Mouse (Mus musculus) CH12.LX (cell line): Measurements from ENCODE around the gene B3gnt5.
A peak's percentile ranks its signal among the peaks of the same experiment; 100 is the strongest.

Source experiments
- BHLHE40 ChIP-seq: IDR thresholded peaks from 2 replicates; pipeline ENCODE4 v1.6.1; 2011; ENCODE audit warnings: mild to moderate bottlenecking, low read depth, low read length, improper control_type of control experiment
- CTCF ChIP-seq, 2 experiments: IDR thresholded peaks in 1 of 2; conservative IDR thresholded peaks in 1 of 2; 2 replicates each; pipeline ENCODE4 v1.5.1; 2011 to 2012; ENCODE audit warnings: low read depth in 2 of 2, low read length in 2 of 2, improper control_type of control experiment in 1 of 2, inconsistent platforms in 1 of 2, mild to moderate bottlenecking in 1 of 2, moderate library complexity in 1 of 2
- E2F4 ChIP-seq: IDR thresholded peaks from 2 replicates; pipeline ENCODE4 v1.6.1; 2011; ENCODE audit warnings: low read depth, low read length, improper control_type of control experiment; ENCODE audit not compliant: insufficient replicate concordance
- EP300 ChIP-seq: IDR thresholded peaks from 2 replicates; pipeline ENCODE4 v1.6.1; 2011; ENCODE audit warnings: low read length, improper control_type of control experiment
- KAT2A ChIP-seq: IDR thresholded peaks from 2 replicates; pipeline ENCODE4 v1.6.1; 2012; ENCODE audit warnings: low read length, improper control_type of control experiment, inconsistent platforms; ENCODE audit not compliant: insufficient replicate concordance
- MAX ChIP-seq: IDR thresholded peaks from 2 replicates; pipeline ENCODE4 v1.6.1; 2011; ENCODE audit warnings: low read length, improper control_type of control experiment
- MXI1 ChIP-seq: IDR thresholded peaks from 2 replicates; pipeline ENCODE4 v1.6.1; 2011; ENCODE audit warnings: mild to moderate bottlenecking, low read depth, low read length, improper control_type of control experiment
- NELFE ChIP-seq: IDR thresholded peaks from 2 replicates; pipeline ENCODE4 v1.6.1; 2011; ENCODE audit warnings: low read depth, low read length, improper control_type of control experiment
- POLR2A ChIP-seq: IDR thresholded peaks from 2 replicates; pipeline ENCODE4 v1.6.1; 2011; ENCODE audit warnings: low read depth, mild to moderate bottlenecking, improper control_type of control experiment, low read length
- RCOR1 ChIP-seq: conservative IDR thresholded peaks from 2 replicates; pipeline ENCODE4 v1.6.1; 2012; ENCODE audit warnings: low read depth, mild to moderate bottlenecking, inconsistent platforms, low read length, improper control_type of control experiment
- SMC3 ChIP-seq: IDR thresholded peaks from 2 replicates; pipeline ENCODE4 v1.6.1; 2011; ENCODE audit warnings: low read depth, low read length, improper control_type of control experiment
- TBP ChIP-seq: conservative IDR thresholded peaks from 2 replicates; pipeline ENCODE4 v1.6.1; 2011; ENCODE audit warnings: low read depth, low read length, improper control_type of control experiment
- USF1 ChIP-seq: IDR thresholded peaks from 2 replicates; pipeline ENCODE4 v1.6.1; 2014; ENCODE audit warnings: low read depth, mild to moderate bottlenecking, inconsistent platforms, low read length, improper control_type of control experiment
- ZNF384 ChIP-seq: IDR thresholded peaks from 2 replicates; pipeline ENCODE4 v1.6.1; 2012; ENCODE audit warnings: low read depth, low read length, improper control_type of control experiment, inconsistent platforms

DNA sequence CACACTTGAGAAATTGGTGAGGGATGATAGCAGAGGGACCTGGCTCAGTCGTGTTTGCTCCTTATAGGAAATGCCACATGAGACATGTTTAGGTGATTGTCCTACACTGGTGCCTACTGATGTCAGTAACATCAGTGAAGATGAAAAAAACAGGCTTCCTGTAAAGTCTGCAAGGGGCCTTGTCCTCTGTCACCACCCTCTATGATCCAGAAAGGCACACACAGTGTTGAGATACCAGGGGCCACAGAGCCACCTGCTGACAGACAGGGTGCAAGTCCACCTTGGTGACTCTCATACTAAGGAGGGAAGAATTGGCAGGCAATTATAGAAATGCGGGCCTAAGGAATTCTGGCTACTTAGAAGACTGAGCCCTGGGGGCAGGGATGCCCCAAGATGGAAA lies 39.0 kb upstream of the B3gnt5 start:
- no peak for TF ChIP-seq BHLHE40
- TF ChIP-seq NELFE: no peak
- TF ChIP-seq ZNF384: peak; percentile 51; the same call in 1 of the 2 replicates
- TF ChIP-seq MAX: no peak
- TF ChIP-seq MXI1: no peak
- TF ChIP-seq EP300: no peak
- peak in 1 of 2 experiments; percentile 73; a peak in 2 of 4 replicates for TF ChIP-seq CTCF (conservative IDR thresholded peaks at IDR 0.05 in 1 of 2, IDR thresholded peaks at IDR 0.05 in 1 of 2; ENCODE audit: low read depth in 2 of 2, low read length in 2 of 2)
- TF ChIP-seq KAT2A: no peak
- TF ChIP-seq E2F4: no peak
- no peak for TF ChIP-seq RCOR1
- no peak for TF ChIP-seq USF1
- peak; percentile 74 for TF ChIP-seq SMC3
- TF ChIP-seq POLR2A: no peak
- no peak for TF ChIP-seq TBP
